Mouse (Mus musculus) subcutaneous adipose tissue, adult 2 months (tissue): ENCODE measurements around the gene Rpl22l1. TPM values are rescaled to one million over a fixed set of nuclear protein-coding genes. Genes with fewer than 3 reads are reported as not detected.

Source experiments
- polyA plus RNA-seq: library from polyadenylated mRNA; depleted of rRNA; stranded (reverse); fragments of >200 nt; gene quantifications from 2 replicates; pipeline ENCODE4 v1.2.3, GENCODE M21; 2012; ENCODE audit warnings: low replicate concordance; rRNA removed

Rpl22l1 gene
- polyA plus RNA-seq: 8.3 and 13.1 TPM in 2 replicates

GRCm38 (mm10) chr3:28805301-28806097 is at the start of gene Rpl22l1:
Gene Rpl22l1 (plus strand): TSS chr3:28805436.

GRCm38 (mm10) chr3:28780994-28781393 is 24.2 kb upstream of the Rpl22l1 start, which contains the start of gene Eif5a2:
Gene Eif5a2 (plus strand): TSS chr3:28781276.

Other genes with a start within 250 kb of the Rpl22l1 start
- gene Slc2a2, start 107.5 kb upstream of the Rpl22l1 start, polyA plus RNA-seq: 0.09 and 0.43 TPM in 2 replicates
- 1.2 and 1.8 TPM in 2 replicates for gene Eif5a2, start 24.2 kb upstream of the Rpl22l1 start, polyA plus RNA-seq
- gene Gm1527, start 87.2 kb downstream of the Rpl22l1 start, polyA plus RNA-seq: not detected in 2 replicates